Mouse (Mus musculus) layer of hippocampus, postnatal 10 days (tissue): ENCODE results near the gene Wdr86. TPM values are rescaled to one million over a fixed set of nuclear protein-coding genes. Genes with fewer than 3 reads are reported as not detected.

Experiments
- DNase-seq, 2 experiments: peaks; one replicate each; pipeline ENCODE4 v3.0.0; 2021; ENCODE audit warnings: low spot score in 2 of 2
- long read RNA-seq: library from polyadenylated mRNA; stranded (forward); transcript quantifications from one replicate; pipeline ENCODE4 v2.0.0, GENCODE M21; 2023
- total RNA-seq, 2 experiments: library from RNA; stranded (reverse); gene quantifications; 2 replicates each; pipeline ENCODE4 v1.2.3; 2021

Wdr86 gene
- total RNA-seq, result 1 to 10 TPM; 1.5 to 2.4 TPM
- long read RNA-seq, partial matches to known transcripts, result 0 of 6 reads
- long read RNA-seq, other reads (novel, unspliced or antisense), result 2 of 6 reads

- no peak for DNase-seq
Measured at GRCm38 (mm10) chr5:24730488-24730871, at the start of gene Wdr86. TSS of gene Wdr86 (minus strand) at chr5:24730727.

GRCm38 (mm10) chr5:24779881-24780512 lies 49.5 kb upstream of the Wdr86 start:
- DNase-seq, result no peak

DNA sequence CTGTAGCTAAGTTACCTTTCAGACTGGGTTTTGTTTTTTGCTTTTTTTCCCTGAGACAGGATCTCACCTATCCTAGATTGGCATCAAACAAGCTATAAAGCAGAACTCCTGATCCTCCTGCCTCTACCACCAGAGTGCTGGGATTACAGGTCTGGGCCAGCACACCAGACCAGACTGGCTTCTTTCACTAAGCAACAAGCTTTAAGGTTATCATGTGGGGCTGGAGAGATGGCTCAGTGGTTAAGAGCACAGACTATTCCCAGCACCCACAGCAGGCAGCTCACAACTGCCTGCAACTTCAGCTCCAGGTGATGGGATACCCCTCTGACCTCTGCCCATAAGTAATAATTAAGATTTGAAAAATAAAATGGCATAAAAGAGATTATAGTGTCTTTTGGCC lies 48.8 kb upstream of the Wdr86 start:
- DNase-seq, result no peak

- DNase-seq, result no peak
Measured at GRCm38 (mm10) chr5:24778843-24779140, 48.3 kb upstream of the Wdr86 start.

DNA sequence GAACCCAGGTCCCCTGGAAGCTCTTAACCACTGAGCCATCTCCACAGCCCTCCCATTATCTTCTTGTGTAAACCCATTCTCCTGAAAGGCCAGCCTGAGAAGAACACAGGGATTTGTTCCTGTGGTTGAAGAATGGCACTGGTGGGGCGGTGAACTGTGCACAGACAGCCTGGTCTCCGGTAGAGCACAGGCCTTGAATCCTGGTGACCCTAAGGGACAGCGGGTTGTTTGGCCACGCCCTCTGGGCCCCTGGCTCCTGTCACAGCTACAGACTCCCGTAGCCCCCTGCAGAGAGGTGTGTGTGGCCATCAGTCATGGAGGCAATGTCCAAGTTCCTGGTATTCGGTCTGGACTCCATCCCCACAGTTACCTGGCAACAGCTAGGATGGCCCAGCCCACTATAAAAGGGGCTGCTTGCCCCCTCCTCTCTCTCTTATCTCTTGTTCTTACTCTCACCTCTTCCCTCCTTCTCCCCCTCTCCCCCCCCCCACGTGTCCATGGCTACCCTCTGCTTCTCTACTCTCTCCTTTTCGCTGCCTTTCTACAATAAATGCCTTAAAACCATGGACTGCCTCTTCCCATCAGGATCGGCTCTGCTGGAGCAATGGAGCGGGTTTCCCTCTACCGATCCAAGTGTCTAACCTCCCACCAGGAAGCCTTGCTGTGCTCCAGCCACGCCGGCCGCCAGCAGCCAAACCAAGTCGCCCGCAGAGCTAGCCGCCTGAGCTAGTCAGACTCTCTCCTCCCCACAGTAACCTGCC lies 47.7 kb upstream of the Wdr86 start:
- DNase-seq, result no peak

GRCm38 (mm10) chr5:24776681-24777080 lies 46.2 kb upstream of the Wdr86 start:
- DNase-seq, result no peak

DNA sequence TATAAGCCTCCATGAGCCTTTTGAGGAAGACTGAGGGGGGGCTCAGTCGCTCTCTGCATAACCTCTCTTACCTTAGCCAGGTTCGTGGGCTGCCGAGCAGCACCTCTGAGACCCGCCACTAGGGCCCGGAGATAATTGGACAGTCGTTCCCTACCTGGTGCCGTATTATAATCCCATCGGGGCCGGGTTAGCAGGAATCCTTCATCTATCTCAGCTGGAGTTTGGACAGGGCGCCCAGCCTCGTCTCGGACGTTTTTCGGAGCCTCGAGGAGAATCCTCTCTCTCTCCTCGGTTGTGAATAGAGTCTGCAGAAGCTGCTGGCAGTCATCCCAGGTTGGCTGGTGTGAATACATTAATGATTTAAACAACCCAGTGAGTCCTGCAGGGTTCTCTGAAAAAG lies 44.0 kb upstream of the Wdr86 start:
- peak in 1 of 2 experiments; percentile 26 for DNase-seq

DNA sequence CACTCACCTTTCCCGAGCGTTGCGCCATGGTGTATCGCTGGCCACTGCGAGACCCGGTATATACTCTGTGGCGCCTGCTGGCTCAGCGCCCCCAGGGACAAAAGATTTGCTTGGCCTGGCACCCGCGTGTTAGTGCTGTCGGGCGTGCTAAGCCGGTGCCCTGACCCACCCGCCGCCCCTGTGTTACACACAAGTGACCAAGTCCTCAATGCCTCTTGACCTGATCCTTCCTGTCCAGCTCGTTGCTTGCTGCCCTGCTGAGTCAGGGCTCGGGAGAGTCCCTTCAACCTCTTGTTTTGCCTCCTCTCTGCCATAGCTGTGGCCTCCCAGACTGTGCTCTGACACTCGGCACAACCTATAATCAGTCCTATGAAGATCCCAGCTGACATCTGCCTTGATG lies 27.3 kb upstream of the Wdr86 start, which contains the start of gene Crygn:
Gene Crygn, minus strand, starts transcription at position 193 of the 400 bp plus-strand sequence.
- no peak for DNase-seq

GRCm38 (mm10) chr5:24756931-24757330 lies 26.4 kb upstream of the Wdr86 start:
- DNase-seq, result no peak

- no peak for DNase-seq
Measured at GRCm38 (mm10) chr5:24752175-24752498, 21.6 kb upstream of the Wdr86 start.

- peak; percentile 59 to 61 for DNase-seq
Measured at GRCm38 (mm10) chr5:24751305-24752174, 21.0 kb upstream of the Wdr86 start.

DNA sequence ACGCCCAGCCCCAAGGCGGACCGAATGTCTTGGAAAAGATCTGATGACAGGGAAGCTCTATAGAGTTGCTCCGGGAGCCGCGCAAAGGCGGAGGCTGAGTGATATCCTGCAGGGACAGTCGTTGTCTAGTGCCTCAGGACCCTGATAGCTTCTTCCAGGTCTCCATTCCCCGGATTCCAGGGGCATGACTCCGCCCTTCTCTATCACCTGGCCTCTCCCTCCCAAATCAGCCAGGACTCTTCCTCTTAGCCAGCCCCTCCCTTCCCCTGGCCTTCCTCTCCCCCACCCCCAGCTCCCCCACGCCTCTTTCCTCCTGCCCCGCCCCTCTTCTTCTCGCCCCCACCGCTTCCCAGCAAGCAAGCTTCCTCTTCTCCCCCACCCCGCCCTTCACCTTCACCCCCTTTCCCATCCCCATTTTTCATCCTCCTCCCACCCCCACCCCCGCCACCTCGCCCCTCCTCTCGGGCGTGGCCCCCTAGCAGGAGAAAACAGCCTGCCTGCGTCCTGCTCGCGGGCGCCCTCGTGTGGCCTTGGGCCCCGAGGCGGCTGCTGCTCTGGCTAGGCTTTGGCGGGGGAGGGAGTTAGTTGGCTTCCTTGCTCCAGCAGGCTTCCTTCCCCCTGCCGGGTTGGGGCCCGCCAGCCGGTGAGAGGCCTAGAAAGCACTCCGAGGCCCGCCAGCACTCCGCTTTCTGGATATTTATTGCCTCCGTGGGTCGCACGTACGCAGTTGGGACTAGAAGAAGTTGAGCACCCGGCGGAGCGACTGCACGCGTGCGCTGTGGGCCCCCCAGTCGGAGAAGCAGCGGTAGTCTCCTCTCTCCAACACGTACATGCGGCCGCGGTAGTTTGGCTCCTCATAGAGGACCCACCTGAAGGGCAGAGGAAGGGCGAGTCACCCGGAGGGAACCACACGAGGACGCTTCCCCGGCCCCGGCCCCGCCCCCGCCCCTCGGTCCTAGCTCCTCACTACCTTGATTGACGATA lies 20.1 kb upstream of the Wdr86 start:
- peak; percentile 86 to 92 for DNase-seq

GRCm38 (mm10) chr5:24749731-24750130 lies 19.2 kb upstream of the Wdr86 start:
- no peak for DNase-seq

DNA sequence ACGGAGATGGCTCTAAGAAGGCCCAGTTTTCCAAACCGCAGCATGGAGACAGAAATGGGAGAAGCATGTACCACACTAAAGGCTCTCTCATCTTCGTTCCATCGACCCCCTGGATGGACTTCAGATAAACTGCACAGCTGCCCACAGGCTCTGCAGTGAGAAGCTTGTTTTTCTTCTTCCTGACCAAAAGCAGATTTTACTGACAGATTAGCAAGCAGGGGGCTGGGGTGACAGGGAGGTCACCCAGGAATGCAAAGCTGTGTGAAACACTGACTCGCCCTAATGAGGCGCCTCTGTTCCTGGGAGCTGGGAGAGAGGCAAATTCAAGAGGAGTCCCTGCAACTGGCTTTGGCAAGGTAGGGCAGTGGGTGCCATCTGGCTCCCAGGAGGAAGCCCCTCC lies 17.0 kb upstream of the Wdr86 start:
- DNase-seq, result no peak

- DNase-seq, result no peak
Measured at GRCm38 (mm10) chr5:24743956-24744355, 13.4 kb upstream of the Wdr86 start.

DNA sequence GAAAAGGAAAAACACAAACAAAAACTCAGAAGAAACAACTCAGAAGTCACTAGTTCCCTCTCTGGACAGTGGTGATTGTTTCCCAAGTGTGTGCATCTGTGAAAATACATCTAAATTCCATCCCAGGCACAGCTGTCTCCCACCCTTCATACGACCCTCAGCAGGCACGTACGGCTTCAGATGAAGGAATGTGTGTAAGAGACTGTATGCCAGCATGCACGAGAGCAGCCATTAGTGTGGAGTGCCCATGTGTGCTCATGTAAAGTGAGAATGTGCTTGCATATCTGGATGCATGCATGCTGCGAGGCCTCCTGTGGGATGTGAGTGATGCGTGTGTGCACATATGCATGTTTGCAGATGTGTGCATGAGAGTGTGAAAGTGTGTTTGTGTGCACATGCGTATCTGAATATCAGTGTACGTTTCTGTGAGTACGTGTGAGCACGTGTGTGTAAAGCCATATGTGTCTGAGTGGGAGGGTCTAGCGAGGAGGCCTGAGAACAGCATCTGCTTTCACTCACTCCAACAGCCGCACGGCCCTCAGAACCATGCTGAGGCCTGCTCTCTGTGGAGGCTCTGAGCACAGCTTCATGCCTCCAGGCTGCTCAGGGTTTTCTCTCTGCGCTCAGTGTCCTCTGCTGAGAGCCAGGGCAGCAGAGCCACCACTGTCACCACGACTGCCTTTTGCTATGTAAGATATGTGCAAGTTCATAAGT lies 10.8 kb upstream of the Wdr86 start:
- DNase-seq, result no peak

DNA sequence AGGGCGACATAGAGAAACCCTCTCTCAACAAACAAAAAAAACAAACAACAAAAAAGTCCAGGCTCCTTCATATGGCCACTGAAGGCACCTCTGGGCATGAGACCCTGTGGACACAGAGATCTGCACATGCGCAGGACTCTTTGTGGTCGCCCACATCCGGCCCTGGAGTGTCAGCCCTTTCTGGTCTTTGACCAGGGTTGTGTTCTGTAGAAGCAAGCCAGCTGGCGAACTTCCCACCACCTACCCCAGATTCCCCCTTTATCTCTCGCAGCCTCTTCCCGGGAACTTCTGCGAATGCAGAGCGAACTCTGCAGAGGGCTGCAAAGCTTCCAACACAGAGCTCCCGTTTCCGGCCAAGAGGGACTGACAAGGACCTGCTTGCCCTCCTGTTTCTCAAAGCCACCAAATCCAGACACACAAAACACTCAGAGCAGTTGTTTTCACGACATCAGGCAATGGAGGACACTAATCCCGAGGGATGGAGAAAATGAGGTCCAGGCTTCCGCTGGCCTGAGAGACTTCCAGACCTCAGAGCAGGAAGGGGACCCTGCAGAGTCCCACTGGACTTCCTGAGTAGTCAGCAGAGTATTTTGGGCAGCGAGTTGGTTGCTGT lies 8.7 kb upstream of the Wdr86 start:
- peak; percentile 37 to 43 for DNase-seq

DNA sequence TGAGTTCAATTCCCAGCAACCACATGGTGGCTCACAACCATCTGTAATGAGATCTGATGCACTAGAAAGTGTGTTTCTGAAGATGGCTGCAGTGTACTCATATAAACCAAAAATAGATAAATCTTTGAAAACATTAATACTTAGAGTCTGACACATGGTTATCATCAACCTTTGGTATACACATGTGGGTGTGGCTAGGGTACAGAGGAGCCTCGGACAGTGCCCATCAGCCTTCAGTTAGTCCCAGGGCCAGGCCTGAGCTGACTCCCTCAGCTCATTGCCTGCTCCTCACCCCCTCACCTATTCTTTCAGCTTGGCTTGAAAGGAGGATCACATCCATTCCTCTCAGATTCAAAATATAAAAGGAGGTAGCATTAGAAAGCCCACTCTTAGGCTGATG lies 8.0 kb upstream of the Wdr86 start:
- DNase-seq, result no peak

DNA sequence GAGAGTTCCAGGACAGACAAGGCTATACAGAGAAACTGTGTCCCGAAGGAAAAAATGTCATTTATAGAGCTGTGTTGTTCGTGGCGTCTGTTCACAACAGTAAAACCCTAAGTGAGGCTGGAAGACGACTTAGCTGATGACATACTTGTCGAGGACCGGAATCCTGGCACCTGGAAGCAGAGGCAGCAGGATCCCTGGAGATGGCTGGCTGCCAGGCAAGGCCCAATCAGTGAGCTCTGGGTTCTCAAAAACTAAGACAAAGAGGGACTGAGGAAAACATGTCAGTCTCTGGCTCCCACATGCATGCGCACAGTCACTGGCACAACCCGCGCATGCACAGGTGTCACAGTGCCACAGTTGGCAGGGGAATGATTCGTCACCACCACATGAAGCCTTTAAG lies 7.1 kb upstream of the Wdr86 start:
- no peak for DNase-seq
